Mouse (Mus musculus) embryo, embryonic 10.5 days (tissue): ENCODE data around the gene Gtf2ird1.
"Not testable (repeated sequence)": the region's sequence is repeated elsewhere in the genome, so short reads cannot be mapped to it uniquely, and the experiment has no call there.

Source experiments
- DNase-seq: peaks from one replicate; pipeline ENCODE4 v3.0.0-alpha.2; 2015; ENCODE audit warnings: low spot score

The Gtf2ird1 gene

DNA sequence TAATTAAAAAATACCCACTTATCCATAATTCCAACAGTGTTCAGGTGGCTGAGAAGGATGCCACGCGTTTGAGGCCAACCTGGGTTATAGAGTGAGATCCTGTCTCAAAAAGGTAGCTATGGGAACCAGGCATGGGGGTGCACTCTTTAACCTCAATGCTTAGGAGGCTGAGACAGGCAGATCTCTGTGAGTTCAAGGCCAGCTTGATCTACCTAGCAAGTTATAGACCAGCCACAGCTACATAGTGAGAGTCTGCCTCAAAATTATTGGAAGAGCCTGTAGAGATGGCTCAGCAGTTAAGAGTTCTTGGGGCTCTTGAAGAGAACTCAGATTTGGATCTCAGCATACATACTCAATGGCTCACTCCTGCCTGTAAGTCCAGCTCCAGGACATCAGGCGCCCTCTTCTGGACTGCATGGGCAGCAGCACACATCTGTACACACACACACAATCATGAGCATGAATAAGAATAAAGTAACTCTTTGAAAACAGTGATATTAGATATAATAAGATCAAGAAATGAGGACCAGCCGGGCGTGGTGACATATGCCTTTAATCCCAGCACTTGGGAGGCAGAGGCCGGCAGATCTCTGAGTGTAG is 18.6 kb upstream of the Gtf2ird1 start:
- DNase-seq, result no peak

DNA sequence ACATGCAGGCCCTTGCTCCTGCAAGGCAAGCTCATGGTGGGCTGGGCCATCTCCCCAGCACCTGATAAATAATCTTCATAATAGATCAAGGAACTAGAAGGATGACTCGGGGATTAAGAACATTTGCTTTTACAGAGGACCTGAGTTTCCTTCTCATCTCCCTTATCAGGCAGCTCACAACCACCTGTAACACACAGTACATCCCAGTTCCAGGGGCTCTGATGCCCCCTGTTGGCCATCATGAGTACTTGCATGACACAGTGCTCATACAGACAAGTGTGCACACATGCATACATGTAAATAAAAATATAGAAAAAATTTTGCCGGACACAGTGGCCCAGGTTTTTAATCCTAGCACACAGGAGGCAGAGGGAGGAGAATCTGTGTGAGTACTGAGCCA is 17.4 kb upstream of the Gtf2ird1 start:
- DNase-seq, result peak; percentile 30

- no peak for DNase-seq
These were observed 14.1 kb upstream of the Gtf2ird1 start for GRCm38 (mm10) chr5:134470538-134471169.

- DNase-seq, result no peak
These were observed 13.1 kb upstream of the Gtf2ird1 start for GRCm38 (mm10) chr5:134469559-134470150.

GRCm38 (mm10) chr5:134468158-134468765 is 11.7 kb upstream of the Gtf2ird1 start:
- DNase-seq, result no peak

DNA sequence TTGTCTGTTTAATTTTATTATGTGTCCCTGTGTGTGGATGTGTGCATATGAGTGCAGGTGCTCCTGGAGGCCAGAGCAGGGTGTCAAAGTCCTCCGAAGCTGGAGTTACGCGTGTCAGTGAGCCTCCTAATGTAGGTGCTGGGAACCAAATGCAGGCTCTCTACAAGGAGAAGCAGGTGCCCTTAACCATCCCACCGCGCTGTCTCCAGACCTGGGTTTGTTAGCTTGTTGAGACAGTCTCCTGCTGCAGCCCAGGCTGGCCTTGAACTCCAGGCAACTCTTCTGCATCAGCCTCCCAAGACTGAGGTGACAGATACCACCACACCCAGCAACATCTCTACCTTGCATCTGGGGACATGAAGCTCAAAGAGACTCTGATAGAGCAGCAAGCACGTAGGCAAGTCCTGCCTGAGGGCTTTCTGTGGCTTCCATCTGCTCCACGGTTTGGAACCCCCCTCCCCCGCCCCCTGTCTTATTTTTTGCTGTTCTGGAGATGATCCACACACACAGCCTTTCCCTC is 10.6 kb upstream of the Gtf2ird1 start:
- DNase-seq, result peak; percentile 43

DNA sequence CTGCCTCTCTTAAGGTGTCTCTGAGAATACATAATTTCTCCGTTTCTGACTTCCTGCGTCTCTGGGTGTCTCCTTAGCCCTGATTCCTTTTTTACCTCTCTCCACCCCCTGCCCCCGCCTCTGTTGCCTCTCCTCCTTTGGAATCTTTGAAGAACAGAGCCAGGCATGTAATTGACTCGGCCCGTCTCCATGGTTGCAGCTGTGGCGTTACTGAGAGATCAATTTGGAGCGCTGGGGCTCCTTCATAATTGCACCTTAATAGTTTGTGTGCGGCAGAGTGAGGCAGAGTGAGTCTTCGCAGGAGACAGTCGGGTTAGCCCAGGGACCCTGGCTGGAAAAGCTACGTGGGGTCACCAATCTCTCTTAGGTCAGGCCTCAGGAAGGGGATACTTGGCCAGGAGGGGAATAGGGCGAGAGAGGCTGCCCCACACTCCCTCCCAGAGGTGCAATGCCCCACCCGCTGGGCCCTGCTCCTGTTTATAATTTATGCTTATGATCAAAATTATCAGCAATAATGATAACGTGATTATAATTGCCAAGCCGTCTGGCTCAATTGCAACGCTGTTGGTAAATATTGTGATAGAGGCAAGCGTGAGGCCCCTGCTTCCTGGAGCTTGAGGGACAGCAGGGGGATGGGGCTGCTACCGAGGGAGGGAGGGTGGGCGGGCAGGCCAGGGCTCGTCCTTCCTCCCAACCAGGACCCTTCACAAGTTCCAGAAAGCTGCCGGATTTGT is 9.9 kb upstream of the Gtf2ird1 start:
- peak; percentile 70 for DNase-seq

DNA sequence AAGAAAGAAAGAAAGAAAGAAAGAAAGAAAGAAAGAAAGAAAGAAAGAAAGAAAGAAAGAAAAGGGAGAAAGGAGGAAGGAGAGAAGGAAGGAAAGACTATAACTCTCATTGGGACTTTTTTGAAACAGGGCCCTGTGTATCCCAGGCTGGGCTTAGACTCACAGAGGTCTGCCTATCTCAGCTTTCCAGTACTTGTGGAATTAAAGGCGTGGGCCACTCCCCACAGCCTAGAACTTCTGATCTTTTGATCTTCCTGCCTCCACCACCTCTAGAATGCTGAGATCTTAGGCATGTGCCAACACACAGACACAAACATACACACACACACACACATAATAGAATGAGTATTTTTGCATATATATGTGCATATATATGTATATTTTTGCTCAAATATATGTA is 8.7 kb upstream of the Gtf2ird1 start:
- DNase-seq, result no peak

- no peak for DNase-seq
These were observed 7.7 kb upstream of the Gtf2ird1 start for GRCm38 (mm10) chr5:134464225-134464624.

DNA sequence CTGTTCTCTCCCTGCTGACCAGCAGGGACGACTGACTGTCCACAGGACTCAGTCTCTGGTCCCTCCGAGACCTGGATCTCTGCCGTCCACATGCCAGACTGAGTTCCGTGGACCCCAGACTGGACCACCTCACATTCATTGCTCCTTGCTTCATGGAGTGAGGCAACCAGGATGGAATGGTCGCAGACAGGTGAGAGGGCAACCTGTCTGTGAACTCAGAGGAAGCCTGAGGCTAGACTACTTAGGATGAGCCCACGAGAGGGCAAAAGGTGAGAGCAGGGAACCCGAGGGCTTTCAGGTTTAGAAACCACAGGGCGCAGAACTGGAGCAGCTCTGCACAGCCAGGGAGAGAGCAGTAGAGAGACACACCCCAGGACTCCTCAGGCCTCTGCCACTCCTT is 6.2 kb upstream of the Gtf2ird1 start:
- no peak for DNase-seq

- no peak for DNase-seq
These were observed 5.8 kb upstream of the Gtf2ird1 start for GRCm38 (mm10) chr5:134462316-134462715.

DNA sequence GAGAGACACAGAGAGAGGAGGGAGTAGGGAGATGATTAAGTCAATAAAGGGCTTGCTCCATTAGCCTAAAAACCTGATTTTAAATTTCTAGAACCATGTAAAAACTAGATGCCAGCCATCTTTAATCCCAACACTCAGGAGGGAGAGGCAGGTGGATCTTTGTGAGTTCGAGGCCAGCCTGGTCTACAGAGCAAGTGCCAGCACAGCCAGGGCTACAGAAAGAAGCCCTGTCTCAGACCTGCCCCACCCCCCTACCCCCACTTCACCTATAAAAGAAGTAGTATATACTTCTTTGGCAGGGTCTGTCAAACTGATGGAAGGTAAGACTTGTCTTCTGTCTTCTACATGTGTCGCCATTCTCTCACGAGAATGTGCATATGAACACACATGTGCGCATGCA is 4.0 kb upstream of the Gtf2ird1 start:
- DNase-seq, result no peak

DNA sequence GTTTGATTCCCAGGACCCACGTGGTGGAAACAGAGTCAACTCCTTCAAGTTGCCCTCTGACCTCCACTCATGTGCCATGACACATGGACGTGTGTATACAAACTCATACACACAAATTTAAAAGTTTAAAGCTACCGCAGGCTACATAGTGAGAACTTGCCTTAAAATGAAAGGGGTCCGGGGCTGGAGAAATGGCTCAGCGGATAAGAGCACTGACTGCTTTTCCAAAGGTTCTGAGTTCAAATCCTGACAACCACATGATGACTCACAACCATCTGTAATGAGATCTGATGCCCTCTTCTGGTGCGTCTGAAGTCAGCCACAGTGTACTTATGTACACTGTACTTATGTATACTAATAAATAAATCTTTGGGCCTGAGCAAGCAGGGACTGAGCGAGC is 2.6 kb upstream of the Gtf2ird1 start:
- no peak for DNase-seq

- no peak for DNase-seq
These were observed 1.9 kb upstream of the Gtf2ird1 start for GRCm38 (mm10) chr5:134458416-134458815.

DNA sequence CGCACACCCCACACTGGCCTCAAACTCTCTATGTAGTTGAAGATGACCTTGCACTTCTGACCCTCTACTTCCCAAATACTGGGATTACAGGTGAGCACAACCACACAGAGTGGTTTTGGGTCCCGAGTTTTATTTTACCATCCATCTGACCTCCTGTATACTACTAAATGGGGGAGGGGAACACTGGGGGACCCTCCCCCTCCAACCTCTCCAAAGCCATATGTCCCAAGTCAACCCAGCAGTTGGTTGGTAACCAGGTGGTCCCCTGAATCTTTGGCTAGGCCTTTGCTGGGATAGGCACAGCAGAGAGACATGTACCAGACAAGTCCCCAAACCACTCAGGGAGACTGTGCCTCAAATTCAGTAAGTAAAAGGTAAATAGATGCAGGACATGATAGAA is 855 bp upstream of the Gtf2ird1 start:
- DNase-seq, result no peak

DNA sequence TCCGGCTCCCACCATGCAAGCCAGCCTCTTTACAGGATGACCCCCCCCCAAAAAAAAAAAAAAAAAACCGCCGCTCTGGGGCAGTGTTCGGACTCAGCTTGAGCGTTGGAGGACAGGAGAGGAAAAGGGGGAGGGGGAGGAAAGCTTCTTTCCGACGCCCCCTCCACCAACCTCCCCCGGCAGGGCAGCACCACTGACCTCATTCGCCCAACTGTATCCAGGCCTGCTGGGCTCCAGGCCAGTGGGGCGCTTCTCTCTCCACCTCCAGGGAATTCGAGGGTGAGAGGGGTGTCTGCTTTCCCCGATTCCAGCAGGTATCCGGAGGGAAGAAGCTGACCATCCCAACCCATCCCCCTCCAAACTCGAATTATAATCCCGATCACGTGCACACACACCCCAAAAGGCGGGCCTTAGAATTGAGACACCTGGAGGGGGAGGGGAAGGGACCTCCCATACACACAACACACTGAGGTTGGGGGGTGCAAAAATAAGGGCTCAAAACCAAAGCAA is 547 bp downstream of the Gtf2ird1 start:
- peak; percentile 85 for DNase-seq

DNA sequence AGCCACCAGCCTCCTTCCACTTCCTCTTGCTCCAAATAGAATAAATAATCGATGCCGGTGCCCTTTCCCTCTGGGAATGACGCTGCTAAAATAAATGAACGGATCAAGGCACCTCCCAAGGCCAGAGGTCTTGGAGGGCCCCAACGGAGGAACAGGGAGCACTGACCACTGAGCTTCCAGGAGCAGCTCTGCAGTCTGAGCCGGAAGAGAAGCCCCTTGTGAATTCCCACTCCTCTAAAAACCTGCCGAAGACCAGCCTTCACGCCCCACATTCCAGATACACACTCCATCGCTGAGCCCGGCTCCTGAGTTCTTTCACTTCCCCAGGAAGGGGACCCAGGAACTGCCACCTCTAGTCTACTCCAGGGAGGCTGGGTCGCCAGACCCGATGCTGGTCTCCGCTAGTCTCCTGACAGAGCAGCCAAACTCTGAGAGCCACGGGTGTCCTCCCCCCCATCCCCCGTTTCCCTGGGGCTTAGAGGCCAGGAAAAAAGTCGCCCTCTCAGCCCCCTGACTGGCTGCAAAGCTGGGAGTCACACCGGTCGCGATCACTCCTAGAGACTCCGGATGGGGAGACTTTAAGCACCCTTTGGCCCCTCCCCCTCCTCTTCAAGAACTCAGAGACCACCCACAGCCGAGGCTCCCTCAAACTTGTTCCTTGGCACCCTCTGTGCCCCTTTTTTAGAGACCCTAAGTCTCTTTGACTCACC is 1.2 kb downstream of the Gtf2ird1 start:
- peak; percentile 84 for DNase-seq

DNA sequence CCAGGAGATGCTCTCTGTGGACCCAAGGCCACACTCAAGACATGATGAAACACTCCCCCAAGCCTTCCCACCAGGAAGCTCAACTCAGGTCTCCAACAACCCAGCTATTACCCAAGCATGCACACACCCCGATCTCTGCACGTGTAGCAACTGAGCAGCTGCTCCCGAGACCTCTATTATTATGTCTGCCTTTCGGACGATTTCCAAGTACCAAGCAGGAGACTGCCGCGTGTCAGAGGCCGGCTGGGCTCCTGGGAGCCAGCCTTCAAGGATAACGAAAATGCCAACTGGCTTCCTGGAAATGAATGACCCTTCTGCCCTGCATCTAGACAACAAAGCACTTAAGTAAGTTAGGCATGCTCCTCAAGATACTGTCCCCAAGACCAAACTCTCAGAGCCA is 2.1 kb downstream of the Gtf2ird1 start:
- no peak for DNase-seq

DNA sequence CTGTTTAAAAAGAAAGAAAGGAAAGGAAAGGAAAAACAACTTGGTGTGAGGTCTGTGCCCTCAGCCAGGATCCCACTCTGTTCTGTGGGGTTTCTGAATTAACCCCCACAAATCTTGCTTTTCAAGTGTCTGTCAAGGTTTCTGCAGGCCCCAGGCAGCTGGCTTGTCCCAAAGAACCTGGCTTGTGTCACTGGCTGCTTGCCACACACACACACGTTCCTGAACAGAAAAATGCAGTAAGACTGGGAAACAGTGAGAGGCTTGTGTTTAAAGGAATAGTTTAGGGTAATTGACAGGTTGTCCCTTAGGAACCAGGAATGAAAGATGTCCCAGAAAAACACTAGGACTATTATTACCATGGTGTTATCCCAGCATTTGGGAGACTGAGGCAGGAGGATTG is 2.9 kb downstream of the Gtf2ird1 start:
- no peak for DNase-seq

GRCm38 (mm10) chr5:134446755-134447154 is 9.8 kb downstream of the Gtf2ird1 start:
- not testable (repeated sequence) for DNase-seq

DNA sequence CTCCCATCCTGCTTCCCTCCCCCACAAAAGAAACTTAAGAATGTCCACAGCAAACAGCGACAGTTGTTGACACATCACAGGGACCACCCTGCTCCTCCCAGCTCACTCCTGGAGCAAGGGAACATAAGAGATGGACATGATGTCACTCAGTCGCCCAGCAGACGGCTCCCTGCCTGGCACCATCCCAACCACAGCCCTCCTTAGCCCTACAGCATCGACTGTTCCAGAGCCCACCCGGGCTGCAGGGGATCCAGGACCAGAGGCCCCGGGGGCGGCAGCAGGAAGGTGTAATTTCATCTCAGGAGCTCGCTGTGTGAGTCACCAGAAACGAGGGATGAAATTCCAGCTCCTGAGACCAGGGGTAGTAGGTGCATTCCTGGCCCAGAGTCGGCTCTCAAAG is 10.6 kb downstream of the Gtf2ird1 start:
- peak; percentile 33 for DNase-seq
